Mouse (Mus musculus): ENCODE data around the gene Defb28. TPM values are rescaled to one million over a fixed set of nuclear protein-coding genes. Genes with fewer than 3 reads are reported as not detected.

Gene Defb28
- total RNA-seq, 2 experiments from 2014 or later, result not detected

- intact Hi-C loops (cut with DNase I), result no loop called here
- no peak for DNase-seq (ENCODE audit: low spot score in 2 of 2)
Measured at GRCm38 (mm10) chr2:152548124-152548523, 30.1 kb downstream of the Defb28 start.

- intact Hi-C loops (cut with DNase I), result no loop called here
- DNase-seq (ENCODE audit: low spot score in 2 of 2), result peak; percentile 37 to 50
Measured at GRCm38 (mm10) chr2:152553774-152554423, 35.8 kb downstream of the Defb28 start.

DNA sequence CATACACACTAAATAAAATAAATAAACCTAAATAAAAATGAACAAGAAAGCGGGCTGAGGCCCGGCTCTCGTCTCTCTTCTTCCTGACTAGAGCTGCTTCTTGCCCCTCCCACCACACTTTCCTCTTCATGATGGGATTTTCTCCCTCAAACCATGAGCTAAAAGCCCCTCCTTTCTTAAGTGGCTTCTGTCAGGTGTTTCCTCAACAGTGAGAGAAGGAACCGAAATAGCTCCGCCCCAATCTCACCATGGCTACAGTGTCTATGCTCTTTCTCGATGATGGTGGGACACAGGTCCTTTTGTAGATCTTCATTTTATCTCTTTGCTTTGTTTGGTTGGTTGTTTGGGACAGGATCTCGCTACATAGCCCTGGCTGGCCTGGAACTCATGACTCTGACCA, 38.6 kb downstream of the Defb28 start:
- no peak for DNase-seq (ENCODE audit: low spot score in 2 of 2)
- intact Hi-C loops (cut with DNase I), result no loop called here

GRCm38 (mm10) chr2:152569038-152569437, 51.0 kb downstream of the Defb28 start, which contains the start of gene Gm17416:
Gene Gm17416, plus strand, starts transcription at chr2:152569338.
- intact Hi-C loops (cut with DNase I), result no loop called here
- DNase-seq (ENCODE audit: low spot score in 2 of 2), result no peak

DNA sequence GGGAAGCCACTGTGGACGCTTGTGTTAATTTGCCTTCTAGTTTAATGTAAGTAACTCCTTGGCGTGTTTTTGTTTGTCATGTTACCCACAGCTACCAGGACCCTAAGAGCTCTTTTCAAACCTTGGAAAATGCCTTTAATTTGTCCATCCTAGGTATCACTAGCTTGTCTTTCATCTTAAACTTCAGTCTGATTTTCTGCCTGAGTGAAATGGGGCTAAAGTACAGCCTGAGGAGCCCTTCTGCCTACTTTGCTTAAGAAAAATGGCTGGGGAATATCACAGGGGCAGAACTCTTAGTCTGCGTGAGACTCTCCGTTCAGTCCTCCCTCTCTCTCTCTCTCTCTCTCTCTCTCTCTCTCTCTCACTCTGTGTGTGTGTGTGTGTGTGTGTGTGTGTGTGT, 51.8 kb downstream of the Defb28 start:
- intact Hi-C loops (cut with DNase I), result no loop called here
- DNase-seq (ENCODE audit: low spot score in 2 of 2), result no peak

DNA sequence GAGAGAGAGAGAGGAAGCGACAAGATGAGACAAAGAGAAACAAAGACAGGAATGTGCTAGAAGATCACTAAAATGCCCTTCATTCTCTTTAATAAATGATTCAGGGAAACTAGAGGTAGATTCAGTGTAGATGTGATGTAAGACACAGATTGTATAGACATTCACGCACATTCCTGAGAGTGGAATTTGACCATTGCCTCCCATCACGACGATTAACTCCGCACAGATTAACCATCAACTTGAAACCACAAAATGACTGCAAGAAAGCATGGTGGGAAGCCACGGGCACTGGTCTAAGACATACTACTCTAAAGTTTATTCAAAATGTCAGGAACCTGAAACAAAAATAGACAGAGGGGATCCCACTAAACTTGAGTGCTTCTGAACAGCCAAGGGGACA, 52.3 kb downstream of the Defb28 start:
- no peak for DNase-seq (ENCODE audit: low spot score in 2 of 2)
- intact Hi-C loops (cut with DNase I), result no loop called here

Other genes starting within 250 kb of the Defb28 start
- gene Tbc1d20, start 224.4 kb upstream of the Defb28 start, total RNA-seq (2021), result 10 to 100 TPM; 53.6 to 57.1 TPM
- 100 to 1,000 TPM in 1 of 2 experiments, 10 to 100 TPM in 1; 92.3 to 124 TPM for gene Rbck1, start 185.6 kb upstream of the Defb28 start, total RNA-seq (2021)
- 1 to 10 TPM in 1 of 2 experiments, under 1 TPM in 1; 0.62 to 1.7 TPM for gene Trib3, start 174.2 kb upstream of the Defb28 start, total RNA-seq (2021)
- 10 to 100 TPM; 66.2 to 81.9 TPM for gene Nrsn2, start 141.6 kb upstream of the Defb28 start, total RNA-seq (2021)
- gene Sox12, start 120.2 kb upstream of the Defb28 start, total RNA-seq (2021), result 10 to 100 TPM; 14.7 to 15.6 TPM
- gene Zcchc3, start 103.2 kb upstream of the Defb28 start, total RNA-seq (2021), result 10 to 100 TPM in 1 of 2 experiments, 1 to 10 TPM in 1; 9.5 to 11.3 TPM
- 1 to 10 TPM; 2.1 to 3.6 TPM for gene 6820408C15Rik, start 102.7 kb upstream of the Defb28 start, total RNA-seq (2021)
- gene Defb23, start 53.6 kb upstream of the Defb28 start, total RNA-seq (2021), result not detected
- gene Defb20, start 41.2 kb upstream of the Defb28 start, total RNA-seq (2021), result not detected
- not detected for gene Defb22, start 28.1 kb upstream of the Defb28 start, total RNA-seq (2021)
- gene Defb26, start 6.6 kb upstream of the Defb28 start, total RNA-seq (2021), result not detected
- gene Defb29, start 21.8 kb downstream of the Defb28 start, total RNA-seq (2021), result not detected
- gene Gm17416, start 51.1 kb downstream of the Defb28 start, total RNA-seq (2021), result not detected
- not detected for gene Defb21, start 54.5 kb downstream of the Defb28 start, total RNA-seq (2021)
- not detected for gene Defb19, start 62.1 kb downstream of the Defb28 start, total RNA-seq (2021)
- not detected for gene Defb45, start 81.1 kb downstream of the Defb28 start, total RNA-seq (2021)
- not detected for gene Defb36, start 86.1 kb downstream of the Defb28 start, total RNA-seq (2021)
- gene Defb25, start 104.8 kb downstream of the Defb28 start, total RNA-seq (2021), result not detected
- gene Rem1, start 108.7 kb downstream of the Defb28 start, total RNA-seq (2021), result 1 to 10 TPM in 1 of 2 experiments, under 1 TPM in 1; 0.86 to 1.4 TPM
- gene H13, start 151.2 kb downstream of the Defb28 start, total RNA-seq (2021), result 10 to 100 TPM; 72.2 to 75.4 TPM
- 10 to 100 TPM; 17.0 to 18.9 TPM for gene Mcts2, start 168.8 kb downstream of the Defb28 start, total RNA-seq (2021)
- gene Id1, start 218.0 kb downstream of the Defb28 start, total RNA-seq (2021), result 10 to 100 TPM; 22.9 to 23.9 TPM
- 1 to 10 TPM; 1.7 to 1.8 TPM for gene Cox4i2, start 235.9 kb downstream of the Defb28 start, total RNA-seq (2021)

All from left cerebral cortex, postnatal 36 days (tissue).